Mouse (Mus musculus): ENCODE measurements at regions not wholly inside any gene's neighbourhood (a gene's known extent, or its start where the extent isn't known, plus 50 kb on each side); places are given as distances from the start of the nearest gene placed in this dataset.

DNA sequence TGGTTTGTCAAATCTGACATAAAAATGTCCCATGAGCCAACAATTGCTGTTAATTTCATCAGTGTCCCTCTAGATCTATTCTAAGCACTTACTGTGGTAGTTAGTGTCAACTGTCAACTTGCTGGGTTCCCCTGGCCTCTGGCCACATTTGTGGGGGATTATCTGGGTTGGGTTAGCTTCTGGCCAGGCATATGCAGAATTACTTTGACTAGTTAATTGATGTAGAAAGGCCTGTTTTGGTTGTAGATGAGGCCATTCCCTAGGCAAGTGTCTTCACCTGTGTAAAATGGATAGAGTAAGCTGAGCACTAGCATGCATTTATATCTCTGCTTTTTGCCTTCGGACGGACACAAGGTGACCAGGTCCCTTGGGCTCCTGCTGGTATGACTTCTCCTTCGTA lies 283.9 kb downstream of the 1810013L24Rik start:
- DNase-seq (ENCODE audit: low spot score in 2 of 2): no peak

DNA sequence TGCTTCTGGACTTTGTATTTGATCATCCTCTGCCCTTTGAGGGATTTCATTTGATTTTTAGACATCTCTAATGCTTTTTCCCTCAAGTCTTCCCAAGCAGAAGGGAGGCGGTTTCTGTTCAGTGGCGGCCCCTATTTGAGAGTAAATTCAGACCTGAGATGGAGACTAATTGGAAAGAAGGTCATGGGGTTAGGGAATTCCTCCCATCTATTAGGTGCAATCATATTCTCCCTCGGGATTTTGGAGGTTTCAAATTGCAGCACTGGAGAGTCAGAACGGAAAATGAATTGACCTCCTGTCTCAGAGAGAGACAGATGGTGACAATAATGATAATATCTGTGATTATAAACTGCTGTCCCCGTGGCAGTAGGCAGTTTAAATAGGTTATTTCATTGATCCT lies 285.6 kb downstream of the 1810013L24Rik start:
- DNase-seq (ENCODE audit: low spot score in 2 of 2): no peak

DNA sequence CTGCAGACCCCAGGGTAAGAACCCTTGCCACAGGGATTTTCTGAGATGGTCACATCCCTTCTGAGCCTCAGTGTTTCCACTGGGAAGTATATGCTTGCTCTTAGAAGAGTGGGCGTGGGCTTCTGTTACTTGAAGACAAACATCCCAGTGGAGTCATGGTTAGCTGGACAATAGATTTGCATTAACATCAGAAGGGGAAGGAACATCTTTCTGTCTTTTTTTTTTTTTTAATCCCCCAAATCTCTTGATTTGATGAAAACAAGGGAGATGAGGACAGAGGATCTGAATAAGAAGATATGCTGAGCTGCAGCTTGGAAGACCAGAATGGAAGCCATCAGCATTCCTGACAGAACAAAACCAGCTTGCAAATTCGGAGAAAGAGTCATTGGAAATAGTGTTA lies 291.7 kb downstream of the 1810013L24Rik start:
- DNase-seq (ENCODE audit: low spot score in 2 of 2): no peak

DNA sequence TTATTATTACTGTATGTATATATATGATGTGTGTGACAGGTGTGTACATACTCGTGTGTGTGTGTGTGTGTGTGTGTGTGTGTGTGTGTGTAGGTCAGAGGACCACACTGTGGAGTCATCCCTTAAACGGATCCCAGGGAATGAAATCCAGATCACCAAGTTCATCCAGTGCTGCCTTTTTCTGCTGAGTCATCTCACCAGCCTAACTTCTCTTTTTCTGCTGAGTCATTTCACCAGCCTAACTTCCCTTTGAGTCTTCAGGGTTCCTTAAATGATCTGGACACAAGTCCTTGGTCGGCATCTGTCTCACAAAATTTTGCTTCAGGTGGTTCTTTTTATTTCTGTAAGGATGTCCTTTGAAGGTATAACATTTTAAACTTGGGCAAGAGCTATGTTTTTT lies 302.2 kb downstream of the 1810013L24Rik start:
- no peak for DNase-seq (ENCODE audit: low spot score in 2 of 2)

DNA sequence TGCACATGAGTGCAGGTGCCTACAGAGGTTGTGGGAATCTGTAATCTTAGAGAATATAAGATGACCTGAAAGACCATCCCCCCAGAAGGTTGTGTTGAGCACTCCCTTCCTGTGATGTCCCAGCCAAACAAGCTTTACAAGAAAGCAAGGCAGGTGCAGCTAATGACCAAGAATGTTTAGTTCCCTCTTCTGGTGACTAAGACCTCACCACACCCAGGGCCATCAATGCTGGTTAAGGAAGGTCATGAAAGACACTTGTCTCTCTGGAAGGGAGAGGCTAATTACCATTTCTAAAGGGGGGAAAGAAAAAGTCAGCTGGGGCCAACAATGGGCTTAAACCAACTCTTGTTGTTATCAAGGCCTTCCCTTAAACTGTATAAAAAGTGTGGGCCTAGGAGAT lies 302.9 kb downstream of the 1810013L24Rik start:
- no peak for DNase-seq (ENCODE audit: low spot score in 2 of 2)

DNA sequence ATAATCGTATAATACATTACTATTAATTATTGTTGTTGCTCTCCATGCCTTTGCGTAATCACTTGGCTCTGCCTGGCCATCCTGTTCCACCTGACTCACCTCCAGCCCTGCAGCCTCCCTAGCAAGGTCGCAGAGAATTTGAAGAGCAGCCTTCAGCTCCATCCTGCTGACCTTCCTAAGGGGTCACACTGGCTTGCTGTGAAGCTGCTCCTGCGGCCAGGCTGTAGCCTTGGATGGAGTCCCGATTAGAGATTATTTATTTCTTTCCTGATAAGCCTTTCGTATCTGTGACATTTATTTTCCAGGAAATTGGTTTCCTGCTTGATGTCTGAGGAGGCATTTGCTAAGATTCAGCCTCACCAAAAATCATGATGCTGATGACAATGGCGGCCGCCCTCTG lies 305.5 kb downstream of the 1810013L24Rik start:
- no peak for DNase-seq (ENCODE audit: low spot score in 2 of 2)

DNA sequence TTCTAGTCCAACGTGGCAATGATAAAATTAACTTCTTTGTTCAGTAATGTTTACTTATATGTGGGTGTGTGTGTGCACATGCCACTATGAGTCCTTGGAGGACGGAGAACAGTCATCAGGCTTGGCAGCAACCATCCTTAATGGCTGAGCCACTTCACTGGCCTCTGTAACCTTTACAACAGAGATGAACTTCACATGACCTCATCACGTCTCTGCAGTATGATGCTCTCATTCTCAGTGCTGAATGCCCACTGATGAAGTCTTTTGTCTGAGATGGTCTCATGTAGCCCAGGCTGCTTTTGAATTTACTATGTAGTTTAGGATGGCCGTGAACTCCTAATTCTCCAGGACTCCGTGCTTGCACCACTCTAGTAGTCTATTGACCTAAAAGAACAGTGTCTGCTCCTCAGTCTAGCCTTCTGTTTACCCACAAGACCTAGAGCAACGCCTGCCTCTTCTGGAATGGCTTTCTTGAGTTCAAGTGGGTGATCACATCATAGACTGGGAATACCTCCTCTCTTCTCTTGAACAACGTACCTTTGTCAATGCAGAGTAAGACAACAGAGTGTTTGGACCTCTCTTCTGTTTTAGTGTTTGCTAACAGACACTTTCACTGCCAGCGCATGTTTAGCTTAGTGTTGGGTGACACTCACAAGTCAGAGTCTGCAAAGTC lies 308.8 kb downstream of the 1810013L24Rik start:
- no peak for DNase-seq (ENCODE audit: low spot score in 2 of 2)

DNA sequence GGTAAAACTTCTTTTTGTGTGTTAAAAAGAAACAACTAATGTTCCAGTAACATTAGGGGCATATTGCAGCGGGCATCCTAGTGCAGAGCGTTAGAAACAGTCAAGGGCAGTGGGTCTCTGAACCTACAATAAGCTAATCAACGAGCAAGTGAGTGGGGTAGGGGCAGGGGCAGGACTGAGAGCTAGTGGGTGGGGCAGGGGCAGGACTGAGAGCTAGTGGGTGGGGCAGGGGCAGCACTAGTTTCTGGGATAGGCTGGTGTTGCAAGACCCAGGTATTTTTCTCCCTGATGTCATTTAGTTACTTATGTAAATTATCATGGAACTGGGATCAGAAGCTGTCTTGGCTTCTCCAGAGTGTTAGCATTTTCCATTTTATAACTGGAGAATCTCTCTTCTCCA lies 309.5 kb downstream of the 1810013L24Rik start:
- DNase-seq (ENCODE audit: low spot score in 2 of 2): no peak

DNA sequence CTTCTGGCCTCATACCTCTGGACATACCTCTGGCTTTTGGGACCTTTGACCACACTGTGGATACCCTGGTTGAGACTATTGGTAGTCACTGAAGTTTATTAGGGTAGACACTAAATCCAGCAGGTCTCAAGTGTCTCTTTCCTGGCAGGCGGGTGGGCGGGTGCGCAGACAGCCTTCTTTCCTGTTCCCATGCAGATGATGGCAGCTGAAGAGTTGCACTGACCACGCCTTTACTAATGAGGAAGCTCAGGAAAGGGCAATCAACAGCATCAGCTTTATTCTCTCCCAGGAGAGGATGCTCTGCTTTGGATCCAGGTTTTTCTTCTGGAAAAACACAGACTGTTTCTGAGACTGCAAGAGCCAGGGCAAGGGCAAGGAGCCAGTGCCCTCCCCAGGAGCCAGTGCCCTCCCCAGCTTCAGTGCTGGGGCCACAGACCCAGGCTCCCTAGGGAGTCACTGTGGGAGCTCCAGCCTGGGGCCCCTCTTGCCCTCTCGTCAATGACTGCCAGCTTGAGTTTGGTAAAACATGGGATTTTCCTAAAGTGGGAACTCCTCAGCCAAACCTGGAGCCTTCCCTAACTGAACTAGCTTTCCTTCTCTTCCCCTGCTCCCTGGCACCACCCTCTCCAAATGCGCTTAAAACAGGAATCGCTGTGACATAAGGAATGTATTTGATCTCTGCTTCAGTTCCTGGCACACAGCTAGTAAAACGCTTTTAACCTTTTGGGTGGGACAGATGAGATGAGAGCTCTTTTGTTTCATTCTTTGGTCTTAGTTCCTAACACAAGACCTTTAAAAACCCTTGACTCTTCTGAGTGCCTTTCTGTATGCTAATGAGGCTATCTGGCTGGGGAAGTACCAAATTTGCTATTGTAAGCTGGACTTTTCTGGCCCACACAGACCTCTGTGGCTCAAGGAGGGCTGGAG lies 319.6 kb downstream of the 1810013L24Rik start:
- DNase-seq (ENCODE audit: low spot score in 2 of 2): no peak

DNA sequence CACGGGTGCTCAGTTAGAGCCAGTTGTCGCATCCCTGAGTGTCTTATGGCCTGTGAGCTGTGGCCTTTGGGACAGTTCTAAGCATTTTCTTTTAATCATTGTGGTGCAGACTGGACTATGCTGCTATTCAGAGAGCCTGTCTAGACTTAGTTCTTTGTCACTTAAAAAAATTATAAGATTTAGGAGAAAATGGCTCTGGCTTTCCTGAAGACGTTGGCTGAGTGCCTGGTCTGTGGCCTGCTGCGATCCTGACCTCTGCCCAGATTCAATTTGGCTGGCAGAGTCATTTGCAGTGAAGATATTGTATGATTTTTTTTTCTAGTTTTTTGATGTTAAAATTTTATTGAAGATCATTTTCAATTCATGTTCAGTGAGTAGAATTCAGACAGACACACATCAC lies 322.0 kb downstream of the 1810013L24Rik start:
- DNase-seq (ENCODE audit: low spot score in 2 of 2): no peak

DNA sequence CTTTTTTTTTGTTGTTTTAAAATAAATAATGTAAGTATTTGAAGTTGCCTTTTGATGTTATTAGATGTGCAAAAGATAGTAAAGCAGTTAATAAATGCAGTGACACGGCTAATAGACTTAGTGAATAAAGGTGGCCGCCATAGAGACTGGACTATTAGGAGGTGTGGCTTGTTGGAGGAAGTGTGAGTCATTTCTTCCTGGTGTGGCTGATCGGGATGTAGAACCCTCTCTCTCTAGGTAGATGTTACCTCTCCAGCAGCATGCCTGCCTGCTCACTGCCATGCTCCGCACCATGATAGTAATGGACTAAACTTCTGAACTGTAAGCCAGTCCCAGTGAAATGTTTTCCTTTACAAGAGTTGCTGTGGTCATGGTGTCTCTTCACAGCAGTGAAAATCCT lies 323.6 kb downstream of the 1810013L24Rik start:
- DNase-seq (ENCODE audit: low spot score in 2 of 2): no peak

DNA sequence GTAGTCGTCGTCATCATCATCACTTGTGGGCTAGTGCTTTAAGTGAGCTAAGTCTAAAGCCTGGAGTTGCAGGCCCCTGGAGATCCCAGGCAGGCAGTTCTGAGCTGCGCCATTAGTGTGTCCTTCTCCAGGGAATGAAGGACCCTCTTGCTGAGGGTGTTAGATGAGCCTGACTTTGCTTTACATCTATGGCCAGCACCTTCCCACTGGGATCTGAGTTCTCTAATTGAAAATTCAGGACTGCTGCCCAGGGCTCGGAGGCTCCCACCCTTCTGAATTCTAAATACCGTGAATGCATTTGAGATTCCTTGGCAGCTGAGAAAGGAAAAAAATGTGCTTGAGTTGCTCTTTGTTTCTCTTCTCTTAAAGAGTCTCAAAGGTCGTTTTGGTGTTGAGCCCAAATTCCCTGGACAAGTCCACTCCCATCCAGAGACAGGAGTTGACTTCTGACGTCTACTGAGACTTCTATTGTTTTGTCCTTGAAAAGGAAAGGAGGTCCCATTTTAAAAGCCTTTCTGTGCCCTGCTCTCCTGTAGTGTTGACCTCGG lies 335.9 kb downstream of the 1810013L24Rik start:
- DNase-seq (ENCODE audit: low spot score in 2 of 2): no peak

DNA sequence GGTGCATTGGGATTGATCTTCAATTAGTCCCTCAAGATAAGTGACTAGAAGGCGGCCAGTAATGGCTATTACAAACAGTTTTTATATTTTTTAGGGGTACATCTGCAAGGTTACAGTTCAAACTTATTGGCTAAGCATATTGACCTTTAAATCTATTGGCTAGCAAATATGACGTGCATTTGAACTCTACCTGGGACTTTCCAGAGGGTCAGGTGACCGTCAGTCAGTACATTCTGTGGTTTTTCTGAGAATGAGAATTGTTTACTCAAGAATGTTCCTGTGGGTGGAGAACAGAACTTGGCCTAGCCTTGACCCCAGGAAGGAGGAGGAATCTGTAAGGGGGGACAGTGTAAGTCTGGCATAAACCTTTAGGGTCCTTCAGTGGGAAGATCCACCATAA lies 346.5 kb downstream of the 1810013L24Rik start:
- DNase-seq (ENCODE audit: low spot score in 2 of 2): no peak

DNA sequence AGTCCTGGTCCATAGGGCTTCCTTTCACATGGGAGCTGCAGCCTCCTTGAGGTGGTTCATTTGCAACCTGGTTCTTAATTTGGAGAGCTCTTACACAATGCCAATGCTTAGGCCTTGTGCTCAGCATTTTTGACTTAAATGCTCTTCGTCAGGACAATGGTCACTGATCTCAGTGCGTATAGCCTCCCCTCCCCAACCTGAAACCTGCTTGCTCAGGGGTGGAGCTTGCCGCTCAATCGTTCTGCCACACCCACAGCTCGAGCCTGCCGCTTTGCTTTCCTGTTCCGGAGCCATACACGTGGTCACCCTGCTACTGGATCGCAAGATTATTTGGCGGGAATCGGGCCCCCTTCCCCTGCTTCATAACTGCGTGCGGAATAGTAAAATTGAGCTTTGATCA lies 365.9 kb downstream of the 1810013L24Rik start:
- DNase-seq (ENCODE audit: low spot score in 2 of 2): no peak

DNA sequence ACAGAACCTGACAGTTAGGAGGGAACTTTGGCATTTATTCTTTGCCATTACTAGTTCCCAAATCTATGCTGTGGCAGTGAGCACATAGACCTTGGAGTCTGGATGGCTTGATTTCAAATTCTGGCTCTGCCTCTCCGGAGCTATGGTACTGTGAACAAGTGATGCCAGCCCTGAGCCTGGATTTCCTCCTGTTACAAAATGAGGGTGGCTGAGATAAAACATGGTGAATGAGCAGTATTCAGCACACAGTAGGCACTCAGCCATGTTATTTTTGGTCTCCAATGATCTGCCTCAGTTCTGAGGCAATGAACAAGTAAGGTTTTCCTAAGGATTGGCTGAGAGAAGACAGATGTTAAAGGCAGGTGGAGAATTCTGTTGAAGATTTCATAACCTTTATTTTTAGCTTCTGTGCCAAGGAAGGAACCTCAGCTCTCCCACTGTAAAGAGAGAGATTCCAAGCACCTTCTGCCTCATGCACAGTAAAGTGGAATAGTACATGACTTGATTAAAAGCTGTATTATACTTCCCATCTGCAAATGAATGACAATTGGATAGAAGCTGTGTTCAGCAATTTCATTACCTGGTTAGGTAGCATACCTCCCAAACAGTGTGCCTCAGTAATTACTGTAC lies 369.1 kb downstream of the 1810013L24Rik start:
- DNase-seq (ENCODE audit: low spot score in 2 of 2): no peak

DNA sequence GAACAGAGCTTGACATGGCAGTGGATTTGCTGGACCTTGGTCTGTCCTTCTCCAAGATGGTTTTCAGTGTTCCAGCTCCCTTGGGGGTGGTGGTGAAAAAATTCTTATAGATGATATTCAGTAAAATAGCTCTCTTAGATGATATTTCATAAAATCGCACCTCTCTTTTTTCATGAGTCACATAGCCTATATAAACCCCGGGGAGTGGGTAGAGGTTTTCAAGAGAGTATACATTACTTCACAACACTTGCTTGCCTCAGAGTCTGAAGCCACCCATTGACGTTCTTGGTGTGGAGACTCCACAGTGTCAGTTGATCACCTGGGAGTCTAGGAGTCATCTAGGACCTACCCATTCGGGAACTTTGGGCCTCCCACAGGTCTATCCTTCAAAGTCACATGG lies 378.7 kb downstream of the 1810013L24Rik start:
- DNase-seq (ENCODE audit: low spot score in 2 of 2): no peak

DNA sequence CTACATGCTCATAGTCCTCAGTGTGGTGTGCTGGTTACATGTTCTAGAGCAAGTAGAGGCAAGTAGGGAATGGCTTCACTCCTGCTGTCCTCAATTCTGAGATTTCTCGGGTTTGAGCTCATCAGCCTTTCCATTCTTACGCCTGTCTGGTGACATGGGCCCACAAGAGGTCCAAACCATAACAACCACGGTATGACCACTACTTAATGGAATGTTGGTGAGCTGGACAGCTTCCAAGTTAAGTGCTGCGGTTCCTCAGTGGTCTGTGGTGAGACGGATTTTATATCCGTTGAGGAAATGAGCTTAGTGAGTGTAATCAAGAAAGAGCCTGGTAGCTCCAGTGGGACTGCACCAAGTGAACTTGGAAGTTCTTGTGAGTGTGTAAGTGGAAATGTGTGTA lies 381.6 kb downstream of the 1810013L24Rik start:
- DNase-seq (ENCODE audit: low spot score in 2 of 2): no peak

DNA sequence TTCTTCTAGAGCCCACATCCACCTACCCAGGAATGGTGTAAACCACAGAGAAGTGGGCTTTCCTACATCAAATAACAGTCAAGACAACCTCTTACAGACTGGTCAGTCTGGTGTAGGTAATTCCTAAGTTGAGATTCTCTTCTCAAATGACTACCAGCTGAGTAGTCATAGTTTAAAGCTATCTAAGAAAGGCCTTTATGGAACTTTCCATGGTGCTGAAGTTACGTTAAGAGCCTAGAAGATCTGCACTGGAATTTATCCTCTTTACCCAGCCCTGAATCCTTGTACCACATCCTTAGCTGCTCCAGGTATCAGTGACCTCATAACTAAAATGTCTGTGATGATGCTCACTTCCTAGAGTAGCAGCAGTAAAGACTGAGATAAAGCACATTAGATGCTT lies 385.2 kb downstream of the 1810013L24Rik start:
- DNase-seq (ENCODE audit: low spot score in 2 of 2): no peak

DNA sequence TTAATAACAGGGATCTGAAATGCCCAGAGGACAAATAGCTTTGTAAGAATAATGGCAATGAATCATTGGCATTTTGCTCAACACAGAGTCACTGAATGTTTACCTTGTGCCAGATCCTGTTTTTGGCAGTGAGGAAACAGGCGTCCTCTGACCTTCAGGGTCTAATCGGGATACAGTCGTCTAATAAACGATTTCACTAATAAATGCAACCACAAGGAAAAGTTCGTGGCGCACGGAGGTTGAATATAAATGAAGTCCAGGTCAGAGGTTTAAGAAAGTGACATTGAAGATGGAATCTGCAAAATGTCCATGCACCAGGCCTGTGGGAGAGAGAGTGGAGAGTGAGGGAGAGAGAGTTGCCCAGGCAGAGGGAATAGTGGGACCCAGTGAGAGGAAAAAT lies 387.5 kb downstream of the 1810013L24Rik start:
- no peak for DNase-seq (ENCODE audit: low spot score in 2 of 2)

DNA sequence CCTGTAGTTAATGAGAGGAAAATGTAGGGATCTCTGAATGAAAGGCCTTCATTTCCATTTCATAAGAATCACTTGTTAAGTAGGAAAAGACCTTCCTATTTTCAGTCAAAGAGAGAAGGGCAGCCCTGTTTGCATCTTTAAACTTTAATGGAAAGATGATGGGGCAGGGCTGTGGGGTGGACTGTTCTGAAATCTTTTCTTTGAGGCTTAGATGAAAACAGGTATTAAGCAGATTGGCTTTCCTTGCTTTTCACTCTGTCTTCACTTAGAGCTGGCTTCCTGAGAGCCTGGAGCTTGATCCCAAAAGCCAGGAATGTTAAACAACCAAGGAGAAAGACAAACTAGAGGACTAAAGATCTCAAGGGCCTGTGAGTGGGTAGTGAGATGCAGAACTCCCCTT lies 400.3 kb downstream of the 1810013L24Rik start:
- no peak for DNase-seq (ENCODE audit: low spot score in 2 of 2)

DNA sequence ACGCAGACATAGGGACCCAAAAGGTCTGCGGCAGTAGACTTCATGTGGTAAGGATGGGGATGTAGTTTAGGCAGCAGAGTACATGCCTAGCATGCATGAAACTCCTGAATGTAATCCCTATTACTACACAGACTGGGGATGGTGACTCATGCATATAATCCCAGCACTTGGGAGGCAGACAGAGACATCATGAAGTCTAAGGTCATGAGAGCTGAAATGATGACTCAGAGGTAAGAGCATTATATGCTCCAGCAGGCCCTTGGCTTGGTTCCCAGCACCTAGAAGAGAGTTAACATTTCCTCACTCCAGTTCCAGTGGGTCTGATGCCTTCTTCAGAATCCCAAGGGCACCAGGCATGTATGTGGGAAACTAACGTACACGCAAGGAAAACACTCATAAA lies 412.2 kb downstream of the 1810013L24Rik start:
- DNase-seq (ENCODE audit: low spot score in 2 of 2): no peak

DNA sequence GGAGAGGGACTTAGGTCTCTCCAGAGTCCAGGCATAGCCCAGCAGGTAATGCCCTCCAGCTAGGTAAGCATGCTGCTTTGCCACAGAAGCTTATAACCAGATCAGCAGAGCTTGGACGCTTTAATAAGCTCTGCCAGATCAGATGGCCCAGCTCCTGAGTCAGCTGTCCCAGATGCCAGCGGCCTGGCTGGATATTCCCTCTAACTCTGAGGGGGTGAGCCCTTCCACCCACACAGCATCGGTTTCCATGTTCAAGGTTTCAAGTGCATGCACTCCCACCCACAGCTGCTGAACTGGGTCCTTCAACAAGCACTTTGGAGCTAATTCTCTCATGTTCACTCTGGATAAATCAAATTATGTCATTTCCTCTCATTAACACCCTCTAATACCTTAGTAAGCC lies 417.3 kb downstream of the 1810013L24Rik start:
- DNase-seq (ENCODE audit: low spot score in 2 of 2): no peak
